Mouse (Mus musculus) forebrain, embryonic 16.5 days (tissue): ENCODE measurements around the gene Vipr1. TPM values are rescaled to one million over a fixed set of nuclear protein-coding genes. Genes with fewer than 3 reads are reported as not detected.

Source experiments
- ATAC-seq: fragments of 200-750 bp; cut with Nextera tagmentation; 2 replicates; pipeline ENCODE4 v1.8.0; 2017; ENCODE audit warnings: mild to moderate bottlenecking, moderate library complexity
- H3K27ac ChIP-seq: fragments of 300-500 bp; sonication (generic); 2 replicates; pipeline ENCODE4 v1.5.1; 2014; ENCODE audit warnings: low read length, control low read depth
- H3K27me3 ChIP-seq: fragments of 300-500 bp; sonication (generic); replicated peaks from 2 replicates; pipeline ENCODE4 v1.6.1; 2014; ENCODE audit warnings: low read length; ENCODE audit not compliant: control insufficient read depth, insufficient read depth
- H3K36me3 ChIP-seq: fragments of 300-500 bp; sonication (generic); 2 replicates; pipeline ENCODE4 v1.6.1; 2014; ENCODE audit not compliant: control insufficient read depth, insufficient read depth
- H3K4me1 ChIP-seq: fragments of 300-500 bp; sonication (generic); replicated peaks from 2 replicates; pipeline ENCODE4 v1.6.1; 2014; ENCODE audit warnings: low read length; ENCODE audit not compliant: control insufficient read depth, insufficient read depth
- H3K4me2 ChIP-seq: fragments of 300-500 bp; sonication (generic); 2 replicates; pipeline ENCODE4 v1.6.1; 2014; ENCODE audit warnings: mild to moderate bottlenecking, low read length, control low read depth
- H3K4me3 ChIP-seq: fragments of 300-500 bp; sonication (generic); replicated peaks from 2 replicates; pipeline ENCODE4 v1.5.1; 2014; ENCODE audit warnings: mild to moderate bottlenecking, low read length, control low read depth
- H3K9ac ChIP-seq: fragments of 300-500 bp; sonication (generic); replicated peaks from 2 replicates; pipeline ENCODE4 v1.6.1; 2014; ENCODE audit warnings: low read depth, low read length, control low read depth
- H3K9me3 ChIP-seq: fragments of 300-500 bp; sonication (generic); 2 replicates; pipeline ENCODE4 v1.6.1; 2016; ENCODE audit warnings: low read length; ENCODE audit not compliant: control insufficient read depth
- WGBS: fragments of 180-500 bp; shearing (Covaris S2); extraction: QIAGEN DNeasy Blood & Tissue Kit; methylation state at CpG from one replicate; pipeline ENCODE4 v1.1.7; 2014; 5-methylcytosine and 5-hydroxymethylcytosine counted together
- polyA plus RNA-seq: library from polyadenylated mRNA; unstranded; fragments of >200 nt; fragmentation: Nextera tagmentation; extraction: Ambion mirVana; gene quantifications from 2 replicates; pipeline ENCODE4 v1.2.1, GENCODE M21; 2015

Gene Vipr1
- polyA plus RNA-seq, 1 experiment from 2014 or later: 0.65 TPM

DNA sequence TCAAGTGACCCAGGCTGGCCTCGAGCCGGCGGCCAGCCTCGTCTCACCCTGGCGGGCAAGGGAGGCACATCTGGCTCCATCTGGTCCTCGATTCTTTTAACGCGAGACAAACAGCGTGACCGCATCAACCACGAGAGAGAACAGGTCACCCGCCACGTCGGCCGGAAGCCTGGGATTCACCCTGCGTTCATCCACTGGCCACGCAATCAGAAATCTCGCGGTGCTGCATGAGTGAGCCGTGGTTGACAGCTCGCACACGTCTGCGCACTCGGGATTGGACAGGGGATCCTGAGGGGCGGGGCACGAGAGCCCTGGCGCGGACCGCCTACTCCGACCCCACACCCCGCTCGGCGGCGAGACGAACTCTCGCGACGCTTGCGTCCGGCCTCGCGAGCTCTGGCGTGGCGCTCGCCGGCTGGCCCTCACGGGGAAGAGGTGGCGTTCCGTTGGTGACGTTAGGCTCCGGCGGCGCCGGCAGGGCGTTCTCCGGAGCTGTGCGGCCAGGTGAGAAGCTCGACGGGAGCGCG, 76.3 kb downstream of the Vipr1 start, which contains the start of gene Nktr:
TSS of gene Nktr (plus strand) at position 378 of the 527 bp plus-strand sequence.
- Histone ChIP-seq H3K27me3 (no peaks in the 10 kb centered on the region), H3K9me3 (no peaks in the 10 kb centered on the region), H3K9ac (peak within 1 kb of the TSS; percentile 87), H3K36me3 (peaks cover 2% of the 10 kb centered on the region; the same call in 1 of the 2 replicates), H3K4me2 (peak within 1 kb of the TSS; percentile 96), H3K4me3 (peak within 1 kb of the TSS; percentile 91), H3K27ac (peak within 1 kb of the TSS; percentile 88), H3K4me1 (peaks cover 18% of the 10 kb centered on the region)
- WGBS: under 1% methylated on average over 56 of the region's 61 CpGs
- ATAC-seq: peak; percentile 99

DNA sequence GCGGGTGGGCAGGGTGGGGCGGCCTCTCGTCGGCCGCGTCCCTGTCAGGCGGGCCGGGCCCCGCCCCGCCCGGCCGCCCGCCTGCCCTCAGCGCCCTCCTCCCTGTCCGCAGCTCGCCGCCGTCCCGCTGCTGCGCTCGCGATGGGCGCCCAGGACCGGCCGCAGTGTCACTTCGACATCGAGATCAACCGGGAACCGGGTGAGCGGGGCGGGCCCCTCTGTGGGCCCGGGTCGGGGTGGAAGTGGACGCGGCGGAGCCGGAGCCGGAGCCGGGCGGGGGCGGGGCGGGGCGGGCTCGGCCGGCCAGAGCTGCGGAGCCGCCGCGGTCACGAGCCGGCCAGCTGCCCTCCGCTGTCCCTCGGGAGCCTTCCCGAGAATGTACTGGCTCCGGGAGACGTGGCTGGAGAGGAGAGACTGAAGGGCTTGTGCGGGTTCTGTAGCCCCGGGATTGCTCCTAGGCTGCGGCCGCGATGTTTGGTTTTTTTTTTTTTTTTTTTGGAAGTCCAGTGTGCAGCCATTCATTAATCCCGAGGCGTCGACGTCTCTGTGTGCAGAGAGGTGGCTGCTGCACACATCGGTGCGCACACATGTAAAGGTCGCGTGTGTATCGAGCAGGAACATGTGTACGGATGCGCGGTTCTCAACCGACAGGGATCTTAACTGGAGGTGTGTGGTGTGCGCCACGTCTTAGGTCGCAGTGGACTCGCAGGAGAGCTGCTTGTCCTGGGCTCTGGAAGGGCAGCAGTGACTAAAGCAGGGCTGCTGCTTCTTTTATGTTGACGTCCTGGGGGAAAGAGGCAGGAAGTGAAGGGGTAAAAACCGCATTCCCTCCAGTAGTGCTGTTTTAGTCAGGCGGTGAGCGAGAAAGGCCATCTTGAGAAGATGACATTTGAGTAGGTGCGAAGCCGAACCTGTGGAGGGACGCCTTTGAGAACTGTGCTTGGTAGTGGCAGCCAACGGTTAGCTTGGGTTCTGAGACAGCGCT, 77.1 kb downstream of the Vipr1 start:
- peak overlapping the region; percentile 96 for H3K4me2 ChIP-seq
- peak overlapping the region; percentile 82 for H3K27ac ChIP-seq
- peaks cover 18% of the 10 kb centered on the region for H3K4me1 ChIP-seq
- H3K27me3 ChIP-seq: no peaks in the 10 kb centered on the region
- peak; percentile 55; the same call in 1 of the 2 replicates for ATAC-seq
- peaks cover 2% of the 10 kb centered on the region; the same call in 1 of the 2 replicates for H3K36me3 ChIP-seq
- no peaks in the 10 kb centered on the region for H3K9me3 ChIP-seq
- peak overlapping the region; percentile 91 for H3K4me3 ChIP-seq
- WGBS: under 1% methylated on average over 69 of the region's 87 CpGs
- H3K9ac ChIP-seq: peak overlapping the region; percentile 87

Other genes with a start within 250 kb of the Vipr1 start
- gene Cck, start 147.0 kb upstream of the Vipr1 start, polyA plus RNA-seq: 26.4 and 60.5 TPM in 2 replicates
- not detected in 2 replicates for gene Lyzl4, start 620 bp upstream of the Vipr1 start, polyA plus RNA-seq
- gene Sec22c, start 62.8 kb downstream of the Vipr1 start, polyA plus RNA-seq: 37.9 and 40.0 TPM in 2 replicates
- gene Ss18l2, start 67.6 kb downstream of the Vipr1 start, polyA plus RNA-seq: 133 and 142 TPM in 2 replicates
- gene Nktr, start 76.5 kb downstream of the Vipr1 start, polyA plus RNA-seq: 59.1 and 60.4 TPM in 2 replicates
- gene Zfp651, start 116.6 kb downstream of the Vipr1 start, polyA plus RNA-seq: 16.4 and 20.4 TPM in 2 replicates
- gene Klhl40, start 134.9 kb downstream of the Vipr1 start, polyA plus RNA-seq: 0.80 and 1.1 TPM in 2 replicates
- not detected in 2 replicates for gene Hhatl, start 149.8 kb downstream of the Vipr1 start, polyA plus RNA-seq
- 2.8 and 4.2 TPM in 2 replicates for gene Ccdc13, start 196.7 kb downstream of the Vipr1 start, polyA plus RNA-seq
- gene Higd1a, start 215.6 kb downstream of the Vipr1 start, polyA plus RNA-seq: 109 and 116 TPM in 2 replicates